Mouse (Mus musculus) brain, embryonic 14.5 days (tissue): ENCODE data around the gene Vti1b.
A peak's percentile ranks its signal among the peaks of the same experiment; 100 is the strongest.

Source experiments
- CTCF ChIP-seq: fragments of 200-500 bp; IDR thresholded peaks from 2 replicates; pipeline ENCODE4 v1.5.1; 2012; ENCODE audit warnings: inconsistent platforms, mild to moderate bottlenecking, moderate library complexity, borderline replicate concordance; ENCODE audit not compliant: insufficient read depth, insufficient read length; ENCODE audit errors: extremely low read depth
- POLR2A ChIP-seq: fragments of 200-500 bp; IDR thresholded peaks from 2 replicates; pipeline ENCODE4 v1.6.1; 2012; ENCODE audit warnings: mild to moderate bottlenecking, inconsistent platforms, borderline replicate concordance; ENCODE audit not compliant: poor library complexity, insufficient read depth, insufficient read length, severe bottlenecking; ENCODE audit errors: extremely low read depth

DNA sequence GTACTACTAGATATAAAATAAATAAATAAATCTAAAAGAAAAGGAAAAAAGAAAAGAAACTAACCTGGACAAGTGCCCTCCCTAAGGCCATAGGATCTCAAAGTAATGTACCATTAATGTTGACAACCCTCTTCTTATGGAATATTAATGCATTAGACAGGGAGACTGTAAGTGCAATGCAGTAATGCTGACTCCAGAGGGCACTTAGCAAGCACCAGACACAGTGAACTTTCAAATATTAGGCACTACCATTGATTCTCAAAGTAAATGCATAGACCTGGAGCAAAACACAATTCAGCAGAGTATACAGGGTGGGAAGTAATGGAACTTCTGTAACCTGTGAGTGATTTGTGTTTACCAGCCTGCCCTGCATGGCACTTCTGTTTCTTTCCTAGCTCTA lies 3.3 kb downstream of the Vti1b start:
- TF ChIP-seq CTCF = peak; percentile 25; the same call in 1 of the 2 replicates
- TF ChIP-seq POLR2A = no peak
